Mouse (Mus musculus): Measurements from ENCODE around the gene Frmd6. TPM values are rescaled to one million over a fixed set of nuclear protein-coding genes. Genes with fewer than 3 reads are reported as not detected.

Gene Frmd6
- polyA plus RNA-seq, 2 experiments: 1.9 to 2.6 TPM

DNA sequence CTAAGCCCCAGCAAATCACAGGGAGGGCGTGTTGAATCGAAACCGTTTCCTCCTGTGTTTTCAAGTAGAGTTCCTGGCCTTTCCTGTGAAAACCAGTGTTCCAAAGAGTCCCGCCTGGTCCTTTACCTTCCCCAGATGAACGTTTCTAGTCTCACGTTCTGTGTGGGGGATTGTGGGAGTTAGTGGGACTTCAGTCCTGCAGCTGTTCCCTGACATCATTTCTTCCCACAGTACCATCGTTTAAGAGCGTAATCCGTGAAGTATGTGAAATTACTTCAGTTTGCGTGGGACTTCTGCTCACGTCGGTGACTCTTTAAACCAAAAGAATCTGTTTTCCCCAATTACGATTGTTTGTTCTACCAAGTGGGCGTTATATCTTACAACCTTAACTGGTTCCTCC is 57.8 kb downstream of the Frmd6 start:
- ATAC-seq (ENCODE audit: insufficient read depth) (no peak), DNase-seq (ENCODE audit: low read depth in 3 of 3, low spot score in 3 of 3) (no peak)
- H3K4me3 ChIP-seq (ENCODE audit: insufficient read depth in 1 of 2, low read depth in 2 of 2, low read length in 2 of 2): no peak overlapping the region
- no peaks in the 10 kb centered on the region for H3K36me3 ChIP-seq (replicated peaks; ENCODE audit: control insufficient read depth, insufficient read depth, low read depth)
- H3K4me1 ChIP-seq (replicated peaks; ENCODE audit: control insufficient read depth in 2 of 2, insufficient read depth in 2 of 2, low read length in 1 of 2): no peaks in the 10 kb centered on the region; a peak in 1 of 4 replicates
- TF ChIP-seq EP300 (IDR thresholded peaks at IDR 0.05; ENCODE audit: low read depth) (no peak), CTCF (IDR thresholded peaks at IDR 0.05; ENCODE audit: low read depth) (no peak)
- H3K27me3 ChIP-seq (ENCODE audit: control insufficient read depth, insufficient read depth, low read length): no peaks in the 10 kb centered on the region
- no peak overlapping the region for H3K27ac ChIP-seq
- H3K4me2 ChIP-seq (ENCODE audit: low read depth): no peak overlapping the region
- H3K9me3 ChIP-seq (ENCODE audit: control insufficient read depth, low read length): no peaks in the 10 kb centered on the region
- H3K9ac ChIP-seq (replicated peaks): no peak overlapping the region
- WGBS (ENCODE audit: insufficient replicate concordance): 82% methylated on average over 14 of the region's 14 CpGs

DNA sequence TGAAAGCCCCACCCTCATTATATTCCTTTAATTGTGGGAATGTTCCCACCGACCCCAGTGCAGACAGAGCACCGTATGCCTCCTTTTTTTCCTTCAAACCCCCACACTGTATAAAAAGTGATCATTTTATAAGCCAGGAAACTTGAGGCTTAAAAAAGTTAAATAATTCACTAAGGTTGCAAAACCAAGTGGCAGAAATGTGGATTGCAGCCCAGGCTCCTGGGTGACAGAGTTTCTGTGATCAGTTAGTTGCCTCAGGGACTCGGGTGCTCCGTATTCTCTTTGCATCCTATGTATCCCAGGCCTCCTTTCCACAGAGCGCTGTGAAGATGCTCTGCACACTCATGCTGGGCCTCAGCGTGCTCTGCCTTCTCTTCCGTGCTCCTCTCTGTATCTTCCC is 58.8 kb downstream of the Frmd6 start:
- WGBS (ENCODE audit: insufficient replicate concordance): 83% methylated on average over 7 of the region's 7 CpGs
- ATAC-seq (ENCODE audit: insufficient read depth): no peak
- Histone ChIP-seq H3K27ac (no peak overlapping the region), H3K9ac (replicated peaks) (no peak overlapping the region), H3K9me3 (ENCODE audit: control insufficient read depth, low read length) (no peaks in the 10 kb centered on the region), H3K4me2 (ENCODE audit: low read depth) (no peak overlapping the region), H3K4me3 (ENCODE audit: insufficient read depth in 1 of 2, low read depth in 2 of 2, low read length in 2 of 2) (no peak overlapping the region), H3K27me3 (ENCODE audit: control insufficient read depth, insufficient read depth, low read length) (no peaks in the 10 kb centered on the region), H3K4me1 (replicated peaks; ENCODE audit: control insufficient read depth in 2 of 2, insufficient read depth in 2 of 2, low read length in 1 of 2) (no peaks in the 10 kb centered on the region; a peak in 1 of 4 replicates), H3K36me3 (replicated peaks; ENCODE audit: control insufficient read depth, insufficient read depth, low read depth) (no peaks in the 10 kb centered on the region)
- no peak for TF ChIP-seq EP300 (IDR thresholded peaks at IDR 0.05; ENCODE audit: low read depth)
- TF ChIP-seq CTCF (IDR thresholded peaks at IDR 0.05; ENCODE audit: low read depth): no peak
- DNase-seq (ENCODE audit: low read depth in 3 of 3, low spot score in 3 of 3): no peak

DNA sequence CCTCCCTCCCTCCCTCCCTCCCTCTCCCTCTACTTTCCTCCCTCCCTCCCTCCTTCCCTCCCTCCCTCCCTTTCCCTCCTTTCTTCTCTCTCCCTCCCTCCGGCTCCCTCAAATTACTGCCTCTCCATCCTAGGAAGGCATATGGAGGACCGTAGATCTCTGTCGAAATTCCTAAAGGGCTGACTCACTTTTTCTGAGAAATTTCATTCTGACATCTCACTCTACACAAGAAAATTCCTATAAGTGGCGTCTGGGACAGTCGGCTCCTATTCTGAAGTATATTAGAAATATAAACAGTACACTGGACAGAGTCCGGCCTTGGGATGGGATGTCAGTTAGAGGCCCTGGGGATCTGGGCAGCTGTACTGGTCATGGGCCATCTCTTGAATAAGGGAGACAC is 59.7 kb downstream of the Frmd6 start:
- no peaks in the 10 kb centered on the region for H3K9me3 ChIP-seq (ENCODE audit: control insufficient read depth, low read length)
- H3K27ac ChIP-seq: no peak overlapping the region
- no peak for DNase-seq (ENCODE audit: low read depth in 3 of 3, low spot score in 3 of 3)
- H3K4me3 ChIP-seq (ENCODE audit: insufficient read depth in 1 of 2, low read depth in 2 of 2, low read length in 2 of 2): no peak overlapping the region
- H3K4me1 ChIP-seq (replicated peaks; ENCODE audit: control insufficient read depth in 2 of 2, insufficient read depth in 2 of 2, low read length in 1 of 2): no peaks in the 10 kb centered on the region; a peak in 1 of 4 replicates
- TF ChIP-seq CTCF (IDR thresholded peaks at IDR 0.05; ENCODE audit: low read depth) (no peak), EP300 (IDR thresholded peaks at IDR 0.05; ENCODE audit: low read depth) (no peak)
- no peak overlapping the region for H3K9ac ChIP-seq (replicated peaks)
- WGBS (ENCODE audit: insufficient replicate concordance): 72% methylated on average over 6 of the region's 6 CpGs
- ATAC-seq (ENCODE audit: insufficient read depth): no peak
- no peaks in the 10 kb centered on the region for H3K36me3 ChIP-seq (replicated peaks; ENCODE audit: control insufficient read depth, insufficient read depth, low read depth)
- no peaks in the 10 kb centered on the region for H3K27me3 ChIP-seq (ENCODE audit: control insufficient read depth, insufficient read depth, low read length)
- H3K4me2 ChIP-seq (ENCODE audit: low read depth): no peak overlapping the region

DNA sequence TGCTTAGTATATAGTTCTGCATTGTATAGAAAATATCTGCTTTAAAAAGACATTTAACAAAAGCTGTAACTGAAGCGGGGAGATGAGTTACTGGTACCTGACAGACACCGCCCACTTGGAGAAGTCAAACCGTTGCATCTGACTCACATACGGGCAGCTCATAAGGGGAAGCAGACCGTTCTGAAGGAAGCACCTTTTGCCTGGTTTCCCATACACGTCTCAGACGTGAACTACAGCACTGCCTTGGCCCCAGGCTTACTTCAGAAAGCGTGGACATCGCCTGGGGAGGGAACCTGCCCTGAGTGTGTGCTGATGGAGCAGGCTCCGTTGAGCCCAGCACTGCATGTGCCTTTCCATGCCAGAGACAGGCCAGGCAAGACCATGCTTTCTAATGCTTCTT is 60.3 kb downstream of the Frmd6 start:
- H3K27me3 ChIP-seq (ENCODE audit: control insufficient read depth, insufficient read depth, low read length): no peaks in the 10 kb centered on the region
- no peak overlapping the region for H3K27ac ChIP-seq
- no peak overlapping the region for H3K9ac ChIP-seq (replicated peaks)
- H3K4me3 ChIP-seq (ENCODE audit: insufficient read depth in 1 of 2, low read depth in 2 of 2, low read length in 2 of 2): no peak overlapping the region
- no peaks in the 10 kb centered on the region for H3K36me3 ChIP-seq (replicated peaks; ENCODE audit: control insufficient read depth, insufficient read depth, low read depth)
- no peak for TF ChIP-seq CTCF (IDR thresholded peaks at IDR 0.05; ENCODE audit: low read depth)
- TF ChIP-seq EP300 (IDR thresholded peaks at IDR 0.05; ENCODE audit: low read depth): no peak
- no peaks in the 10 kb centered on the region for H3K9me3 ChIP-seq (ENCODE audit: control insufficient read depth, low read length)
- no peaks in the 10 kb centered on the region; a peak in 1 of 4 replicates for H3K4me1 ChIP-seq (replicated peaks; ENCODE audit: control insufficient read depth in 2 of 2, insufficient read depth in 2 of 2, low read length in 1 of 2)
- ATAC-seq (ENCODE audit: insufficient read depth) (no peak), DNase-seq (ENCODE audit: low read depth in 3 of 3, low spot score in 3 of 3) (no peak)
- 30% methylated on average over 10 of the region's 10 CpGs for WGBS (ENCODE audit: insufficient replicate concordance)
- H3K4me2 ChIP-seq (ENCODE audit: low read depth): no peak overlapping the region

DNA sequence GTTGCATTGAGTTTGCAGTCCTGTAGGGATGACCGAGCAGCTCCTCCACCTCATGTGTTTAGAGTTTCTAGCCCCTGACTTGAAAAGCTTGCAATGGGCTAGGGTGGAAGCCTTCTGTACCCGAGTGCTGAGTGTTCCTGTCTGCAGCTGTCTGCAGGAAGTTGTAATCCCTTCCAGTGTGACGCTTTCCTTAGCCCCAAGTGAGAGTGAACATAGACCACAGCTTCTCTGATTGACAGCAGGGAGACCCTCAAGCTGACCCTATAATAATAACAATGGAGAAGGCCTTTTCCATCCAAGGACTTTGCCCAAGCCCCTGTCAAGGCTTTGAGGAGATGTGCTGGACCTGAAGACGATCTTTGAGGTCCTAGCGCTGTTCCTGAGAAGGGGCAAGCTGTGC is 65.1 kb downstream of the Frmd6 start:
- 56% methylated on average over 5 of the region's 5 CpGs for whole genome bisulfite sequencing (ENCODE audit: insufficient replicate concordance)
- TF ChIP-seq EP300 (IDR thresholded peaks at IDR 0.05; ENCODE audit: low read depth): no peak
- no peak for TF ChIP-seq CTCF (IDR thresholded peaks at IDR 0.05; ENCODE audit: low read depth)
- Histone ChIP-seq H3K9me3 (ENCODE audit: control insufficient read depth, low read length) (no peaks in the 10 kb centered on the region), H3K27me3 (ENCODE audit: control insufficient read depth, insufficient read depth, low read length) (no peaks in the 10 kb centered on the region), H3K9ac (replicated peaks) (no peak overlapping the region), H3K4me2 (ENCODE audit: low read depth) (no peak overlapping the region), H3K36me3 (replicated peaks; ENCODE audit: control insufficient read depth, insufficient read depth, low read depth) (no peaks in the 10 kb centered on the region), H3K4me1 (replicated peaks; ENCODE audit: control insufficient read depth in 2 of 2, insufficient read depth in 2 of 2, low read length in 1 of 2) (no peaks in the 10 kb centered on the region), H3K4me3 (ENCODE audit: insufficient read depth in 1 of 2, low read depth in 2 of 2, low read length in 2 of 2) (no peak overlapping the region), H3K27ac (no peak overlapping the region)
- ATAC-seq (ENCODE audit: insufficient read depth) (no peak), DNase-seq (ENCODE audit: low read depth in 3 of 3, low spot score in 3 of 3) (no peak)
